Comparison of ENCODE assay signal across 19 mouse cellular contexts in the genomic region with DNA sequence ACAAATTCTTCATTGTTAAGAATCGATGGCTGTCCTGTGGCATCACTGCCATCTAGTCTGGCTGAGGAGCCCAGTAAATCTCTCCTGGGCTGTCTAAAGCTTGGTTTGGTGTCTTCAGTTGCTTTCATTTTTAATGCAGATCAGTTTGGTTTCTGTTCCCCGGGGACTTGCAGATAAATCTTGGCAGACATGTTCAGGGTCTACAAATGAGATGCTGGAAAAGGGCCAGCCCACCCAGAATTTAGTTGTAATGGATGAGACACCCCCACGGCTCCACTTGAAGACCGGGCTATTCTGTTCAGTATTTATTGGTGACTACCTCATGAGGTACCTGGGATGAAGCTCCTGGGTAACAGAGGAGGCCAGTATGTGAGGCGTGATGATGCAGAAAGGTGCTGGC. TPM values are rescaled to one million over a fixed set of nuclear protein-coding genes. Genes with fewer than 3 reads are reported as not detected.
DNase-seq lines count a peak whose midpoint lies in the region; ATAC-seq lines count a peak whose summit lies in the region.
"Had no signal": no experiment of that assay in that cellular context is flagged by ENCODE, and none has a peak within 500 bp of the region (broad histone marks: within the 10 kb centered on the region; RNA-seq: fewer than 3 reads in every experiment).

No protein-coding gene starts in this region.

- H3K4me2 ChIP-seq in kidney, embryonic 15.5 days, result peak overlapping the region; percentile 27
- H3K4me2 ChIP-seq in neural tube, embryonic 11.5 days (ENCODE audit: low read depth), result no peak overlapping the region
- no peak overlapping the region; the same call in 1 of the 2 replicates for H3K4me2 ChIP-seq in hindbrain, embryonic 16.5 days (ENCODE audit: low read length)
- H3K4me2 ChIP-seq: embryonic facial prominence, embryonic 12.5 days; heart, embryonic 15.5 days; liver, embryonic 13.5 days had no signal

- DNase-seq in kidney, postnatal 36 days, result no peak
- DNase-seq in neural tube, embryonic 11.5 days (ENCODE audit: low spot score), result peak; percentile 48
- DNase-seq in neural tube, embryonic 10.5 days (ENCODE audit: extremely low spot score, low spot score), result no peak
- DNase-seq in adrenal gland, postnatal 25 days, result no peak
- DNase-seq in thymus, postnatal 25 days, result no peak
- DNase-seq: adrenal gland, postnatal 14 days; cerebellum, postnatal 36 days; gastrocnemius, adult 2 months; heart, adult 11 months; kidney, postnatal 14 days; liver, embryonic 13.5 days; lung, postnatal 10 days; thymus, postnatal 14 days had no signal

- no peak overlapping the region for H3K4me3 ChIP-seq in kidney, embryonic 15.5 days (replicated peaks)
- H3K4me3 ChIP-seq in neural tube, embryonic 11.5 days (ENCODE audit: low read depth, low read length), result no peak overlapping the region
- no peak overlapping the region for H3K4me3 ChIP-seq in hindbrain, embryonic 16.5 days (ENCODE audit: low read length)
- H3K4me3 ChIP-seq: embryonic facial prominence, embryonic 12.5 days; gastrocnemius, adult 2 months; heart, embryonic 15.5 days; liver, embryonic 13.5 days; megakaryocyte, embryonic 14.5 days had no signal

- no peaks in the 10 kb centered on the region for H3K9me3 ChIP-seq in kidney, embryonic 15.5 days (replicated peaks)
- no peaks in the 10 kb centered on the region for H3K9me3 ChIP-seq in neural tube, embryonic 11.5 days (ENCODE audit: control insufficient read depth, low read length)
- no peaks in the 10 kb centered on the region for H3K9me3 ChIP-seq in hindbrain, embryonic 16.5 days (ENCODE audit: control insufficient read depth, low read length)
- H3K9me3 ChIP-seq: embryonic facial prominence, embryonic 12.5 days; heart, embryonic 15.5 days; liver, embryonic 13.5 days; megakaryocyte, embryonic 14.5 days had no signal

- H3K27ac ChIP-seq in kidney, embryonic 15.5 days, result peak overlapping the region; percentile 70
- H3K27ac ChIP-seq in neural tube, embryonic 11.5 days (ENCODE audit: low read depth, low read length), result 0 out of 2 replicates have a peak overlapping the region, but pooled peaks have one; percentile 57
- peak overlapping the region; percentile 31; the same call in 1 of the 2 replicates for H3K27ac ChIP-seq in hindbrain, embryonic 16.5 days (ENCODE audit: low read depth, low read length)
- H3K27ac ChIP-seq: embryonic facial prominence, embryonic 12.5 days; gastrocnemius, adult 2 months; heart, embryonic 15.5 days; liver, embryonic 13.5 days; stomach, postnatal 0 days had no signal

- no peak overlapping the region for H3K9ac ChIP-seq in kidney, embryonic 15.5 days
- no peak overlapping the region for H3K9ac ChIP-seq in neural tube, embryonic 11.5 days (ENCODE audit: low read length)
- no peak overlapping the region for H3K9ac ChIP-seq in hindbrain, embryonic 16.5 days (ENCODE audit: low read depth, low read length)
- H3K9ac ChIP-seq: embryonic facial prominence, embryonic 12.5 days; heart, embryonic 15.5 days; liver, embryonic 13.5 days had no signal

- no peak for ATAC-seq in kidney, embryonic 15.5 days (replicated peaks; ENCODE audit: low FRiP score)
- ATAC-seq in neural tube, embryonic 11.5 days (ENCODE audit: insufficient read depth, low FRiP score, low TSS enrichment), result no peak
- no peak for ATAC-seq in hindbrain, embryonic 16.5 days

- H3K36me3 ChIP-seq in kidney, embryonic 15.5 days, result no peaks in the 10 kb centered on the region
- H3K36me3 ChIP-seq in neural tube, embryonic 11.5 days (ENCODE audit: control insufficient read depth, insufficient read depth, low read length), result no peaks in the 10 kb centered on the region
- H3K36me3 ChIP-seq in hindbrain, embryonic 16.5 days (ENCODE audit: control insufficient read depth, insufficient read depth, low read length), result no peaks in the 10 kb centered on the region
- H3K36me3 ChIP-seq: embryonic facial prominence, embryonic 12.5 days; heart, embryonic 15.5 days; liver, embryonic 13.5 days had no signal

- no peaks in the 10 kb centered on the region for H3K27me3 ChIP-seq in kidney, embryonic 15.5 days
- H3K27me3 ChIP-seq in neural tube, embryonic 11.5 days (ENCODE audit: control insufficient read depth, insufficient read depth, low read length), result no peaks in the 10 kb centered on the region
- no peaks in the 10 kb centered on the region for H3K27me3 ChIP-seq in hindbrain, embryonic 16.5 days (replicated peaks; ENCODE audit: control insufficient read depth, insufficient read depth, low read length)
- H3K27me3 ChIP-seq: embryonic facial prominence, embryonic 12.5 days; liver, embryonic 13.5 days had no signal

- peaks cover 64% of the 10 kb centered on the region for H3K4me1 ChIP-seq in kidney, embryonic 15.5 days
- H3K4me1 ChIP-seq in neural tube, embryonic 11.5 days (ENCODE audit: control insufficient read depth, insufficient read depth, low read length), result peaks cover 21% of the 10 kb centered on the region
- peaks cover 10% of the 10 kb centered on the region; the same call in 1 of the 2 replicates for H3K4me1 ChIP-seq in hindbrain, embryonic 16.5 days (ENCODE audit: control insufficient read depth, insufficient read depth, low read depth, low read length)
- H3K4me1 ChIP-seq: liver, embryonic 13.5 days; megakaryocyte, embryonic 14.5 days had no signal

- 37% methylated on average over 5 of the region's 5 CpGs for WGBS in kidney, embryonic 15.5 days
- WGBS in neural tube, embryonic 11.5 days, result 52% methylated on average over 5 of the region's 5 CpGs
- WGBS in hindbrain, embryonic 16.5 days, result 32% methylated on average over 5 of the region's 5 CpGs

RNA-seq across cellular contexts. Expression of a gene that starts 47.0 kb away (rescaled TPM):
- polyA plus RNA-seq in kidney, embryonic 15.5 days (2015; fragmentation: Nextera tagmentation; extraction: Ambion mirVana), result 19.2 and 20.4 TPM in 2 replicates
- 19.9 and 20.9 TPM in 2 replicates for polyA plus RNA-seq in neural tube, embryonic 11.5 days (2014; fragmentation: Nextera tagmentation; extraction: Ambion mirVana)
- polyA plus RNA-seq in hindbrain, embryonic 16.5 days (2015; fragmentation: Nextera tagmentation; extraction: Ambion mirVana), result 52.2 and 55.9 TPM in 2 replicates
- 32.1 and 34.6 TPM in 2 replicates for total RNA-seq in adrenal gland, postnatal 25 days (2021)

RNA-seq across cellular contexts. Expression of a gene that starts 58.6 kb away (rescaled TPM):
- polyA plus RNA-seq in kidney, embryonic 15.5 days (2015; fragmentation: Nextera tagmentation; extraction: Ambion mirVana), result 136 and 154 TPM in 2 replicates
- polyA plus RNA-seq in neural tube, embryonic 11.5 days (2014; fragmentation: Nextera tagmentation; extraction: Ambion mirVana), result 133 and 135 TPM in 2 replicates
- polyA plus RNA-seq in hindbrain, embryonic 16.5 days (2015; fragmentation: Nextera tagmentation; extraction: Ambion mirVana), result 51.6 and 52.0 TPM in 2 replicates
- total RNA-seq in adrenal gland, postnatal 25 days (2021), result 78.9 and 98.0 TPM in 2 replicates
